Mouse (Mus musculus) ES-CJ7 (cell line): Measurements from ENCODE around the gene Nfil3.

Source experiments
- DNase-seq: peaks from one replicate; pipeline ENCODE4 v3.0.0; 2011; ENCODE audit warnings: low read depth, low spot score

Gene Nfil3

GRCm38 (mm10) chr13:52980951-52981421, at the start of gene Nfil3:
TSS of gene Nfil3 (minus strand) at chr13:52981073.
- no peak for DNase-seq

DNA sequence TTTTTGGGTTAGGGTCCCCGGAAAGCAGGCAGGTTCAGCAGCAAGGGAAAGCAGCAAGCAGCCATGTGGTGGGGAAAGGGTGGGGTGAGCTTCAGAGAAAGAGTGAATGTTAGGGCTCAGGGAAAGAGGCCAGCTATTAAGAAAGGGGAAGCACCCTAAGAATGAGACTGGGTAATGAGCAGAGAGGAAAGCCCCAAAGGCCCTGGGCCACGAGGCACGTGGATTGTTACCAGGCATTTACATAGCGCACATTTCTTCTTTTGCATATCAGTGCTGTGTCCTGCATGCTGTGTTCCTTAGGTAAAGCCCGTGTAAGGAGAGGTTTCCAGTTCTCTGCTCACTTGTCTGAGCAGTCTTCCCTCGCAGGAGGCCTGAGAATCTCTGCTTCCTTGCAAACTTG, 43.4 kb upstream of the Nfil3 start:
- DNase-seq: peak; percentile 17

DNA sequence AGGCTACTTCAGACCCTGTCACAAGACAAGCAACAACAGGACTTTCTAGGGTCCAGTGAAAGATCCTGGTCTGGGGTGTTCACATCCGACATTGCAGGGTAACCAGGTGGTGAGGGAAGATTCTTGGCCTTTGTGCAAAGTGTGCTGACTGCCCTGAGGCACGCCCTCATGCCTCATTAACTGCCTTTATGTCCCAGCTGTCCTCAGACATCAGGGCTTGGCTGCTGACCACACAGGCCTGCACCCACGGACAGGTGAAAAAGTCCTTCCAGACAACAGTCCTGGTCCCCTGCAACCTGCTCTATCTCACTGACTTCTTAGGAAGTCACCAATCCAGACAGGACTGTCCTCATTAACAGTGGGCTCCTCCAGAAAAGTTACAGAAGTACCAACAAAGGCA, 39.4 kb upstream of the Nfil3 start:
- DNase-seq: no peak

GRCm38 (mm10) chr13:53019532-53019931, 38.7 kb upstream of the Nfil3 start:
- DNase-seq: peak; percentile 36

DNA sequence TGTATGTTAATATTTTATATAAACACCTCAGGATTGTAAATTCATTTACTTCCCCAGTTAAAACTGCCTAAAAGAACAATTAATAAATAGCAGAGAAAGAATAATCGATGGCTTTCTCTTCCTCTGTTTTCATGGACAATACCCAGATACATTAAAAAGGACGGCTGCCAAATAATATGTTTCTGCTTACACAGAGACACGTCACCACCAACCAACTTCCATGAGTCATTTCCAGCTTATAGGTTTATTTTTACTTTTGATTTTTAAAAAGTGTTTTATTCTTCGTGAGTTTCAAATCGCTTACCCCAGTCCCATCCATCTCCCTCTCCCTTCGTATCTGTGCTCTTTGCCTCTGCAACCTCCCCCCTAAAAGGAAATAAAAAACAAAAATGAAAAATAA, 38.1 kb upstream of the Nfil3 start:
- no peak for DNase-seq

DNA sequence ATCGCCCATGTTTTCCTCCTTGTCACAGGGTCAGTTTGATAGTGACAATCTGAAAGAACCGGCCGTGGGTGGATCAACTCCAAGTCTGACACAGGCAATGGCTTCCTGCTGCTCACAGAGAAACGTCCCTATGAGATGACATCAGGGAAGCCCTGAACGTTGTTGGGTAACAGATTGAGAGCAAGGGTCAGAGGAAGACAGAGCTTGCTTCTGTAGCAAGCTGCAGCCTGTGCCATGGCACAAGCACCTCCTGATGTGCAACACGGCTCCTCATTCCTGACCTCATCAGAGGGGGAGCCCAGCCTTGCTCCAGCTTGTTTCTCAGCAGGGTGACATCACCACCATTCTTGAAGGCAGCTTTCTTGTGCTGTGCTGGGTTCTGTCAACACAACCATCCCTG, 37.1 kb upstream of the Nfil3 start:
- no peak for DNase-seq

- DNase-seq: peak; percentile 50
These were observed 36.2 kb upstream of the Nfil3 start for GRCm38 (mm10) chr13:53017117-53017516.

- no peak for DNase-seq
These were observed 30.6 kb upstream of the Nfil3 start for GRCm38 (mm10) chr13:53011426-53011825.

- DNase-seq: no peak
These were observed 27.8 kb upstream of the Nfil3 start for GRCm38 (mm10) chr13:53008489-53009184.

GRCm38 (mm10) chr13:53007781-53008180, 26.9 kb upstream of the Nfil3 start:
- no peak for DNase-seq

- DNase-seq: no peak
These were observed 22.4 kb upstream of the Nfil3 start for GRCm38 (mm10) chr13:53003286-53003685.

- DNase-seq: no peak
These were observed 20.6 kb upstream of the Nfil3 start for GRCm38 (mm10) chr13:53001511-53001935.

GRCm38 (mm10) chr13:53000481-53000880, 19.6 kb upstream of the Nfil3 start:
- DNase-seq: no peak

DNA sequence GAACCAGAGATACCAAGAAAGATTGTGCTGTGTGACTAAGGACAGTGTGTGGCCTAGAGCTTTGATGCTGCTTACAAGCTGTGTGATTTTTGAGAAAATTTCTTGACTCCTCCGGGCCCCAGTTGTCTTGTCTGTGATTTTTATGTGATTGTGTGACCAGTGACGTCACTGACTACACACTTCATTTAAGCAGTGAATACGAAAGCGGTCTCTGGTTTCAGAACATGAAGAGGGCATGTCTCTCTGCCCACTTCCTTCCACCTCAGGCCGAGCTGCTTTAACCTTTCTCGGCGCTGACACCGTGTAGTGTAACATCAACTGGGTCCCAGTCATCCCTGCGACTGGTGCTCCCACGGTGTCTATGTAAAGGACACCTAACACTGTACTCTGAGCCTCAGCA, 17.7 kb upstream of the Nfil3 start:
- no peak for DNase-seq

- DNase-seq: no peak
These were observed 16.9 kb upstream of the Nfil3 start for GRCm38 (mm10) chr13:52997806-52998205.

- DNase-seq: no peak
These were observed 15.3 kb upstream of the Nfil3 start for GRCm38 (mm10) chr13:52996201-52996600.

GRCm38 (mm10) chr13:52994197-52994881, 13.5 kb upstream of the Nfil3 start:
- DNase-seq: no peak

- DNase-seq: no peak
These were observed 9.3 kb upstream of the Nfil3 start for GRCm38 (mm10) chr13:52990139-52990538.

DNA sequence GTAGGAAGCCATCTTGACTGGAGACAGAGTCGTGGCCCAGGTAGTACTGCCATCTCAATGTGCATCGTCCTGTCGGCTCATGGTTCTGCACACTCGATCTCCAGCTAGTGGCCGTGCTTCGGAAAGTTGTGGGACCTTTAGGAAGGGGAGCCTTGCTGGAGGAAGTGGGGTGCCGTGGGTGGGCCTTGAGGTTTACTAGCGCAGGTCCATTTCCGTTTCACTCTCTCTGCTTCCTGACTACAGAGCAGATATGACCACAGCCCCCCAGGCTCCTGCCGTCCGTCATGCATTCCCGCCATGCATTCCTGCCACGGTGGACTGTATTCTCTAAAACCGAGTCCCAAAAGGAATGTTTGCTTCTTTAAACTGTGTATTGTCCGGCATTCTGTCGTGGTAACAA, 8.1 kb upstream of the Nfil3 start:
- DNase-seq: no peak

GRCm38 (mm10) chr13:52987880-52988279, 7.0 kb upstream of the Nfil3 start:
- DNase-seq: no peak

DNA sequence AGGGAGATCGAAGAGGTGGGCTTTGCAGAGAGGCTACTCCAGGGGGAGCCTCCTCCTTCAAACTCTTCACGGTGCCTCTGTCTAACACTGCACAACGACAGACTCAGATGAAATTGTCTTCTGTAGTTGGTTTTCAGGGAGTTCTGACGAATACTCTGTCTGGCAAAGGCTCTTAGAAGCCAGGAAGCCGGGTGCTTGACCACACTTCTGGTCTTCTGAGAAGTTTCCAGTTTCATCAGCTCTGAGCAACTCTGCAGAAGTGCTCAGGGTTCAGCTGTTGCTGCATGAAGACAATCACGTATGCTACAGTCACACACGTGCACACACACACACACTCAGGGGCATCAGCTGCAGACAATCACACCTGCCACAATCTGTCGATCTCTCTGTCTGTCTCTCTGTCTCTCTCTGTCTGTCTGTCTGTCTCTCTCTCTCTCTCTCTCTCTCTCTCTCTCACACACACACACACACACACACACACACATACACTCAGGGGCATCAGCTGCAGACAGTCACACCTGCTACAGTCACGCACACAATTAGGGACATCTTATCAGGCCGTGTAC, 5.4 kb upstream of the Nfil3 start:
- DNase-seq: no peak

DNA sequence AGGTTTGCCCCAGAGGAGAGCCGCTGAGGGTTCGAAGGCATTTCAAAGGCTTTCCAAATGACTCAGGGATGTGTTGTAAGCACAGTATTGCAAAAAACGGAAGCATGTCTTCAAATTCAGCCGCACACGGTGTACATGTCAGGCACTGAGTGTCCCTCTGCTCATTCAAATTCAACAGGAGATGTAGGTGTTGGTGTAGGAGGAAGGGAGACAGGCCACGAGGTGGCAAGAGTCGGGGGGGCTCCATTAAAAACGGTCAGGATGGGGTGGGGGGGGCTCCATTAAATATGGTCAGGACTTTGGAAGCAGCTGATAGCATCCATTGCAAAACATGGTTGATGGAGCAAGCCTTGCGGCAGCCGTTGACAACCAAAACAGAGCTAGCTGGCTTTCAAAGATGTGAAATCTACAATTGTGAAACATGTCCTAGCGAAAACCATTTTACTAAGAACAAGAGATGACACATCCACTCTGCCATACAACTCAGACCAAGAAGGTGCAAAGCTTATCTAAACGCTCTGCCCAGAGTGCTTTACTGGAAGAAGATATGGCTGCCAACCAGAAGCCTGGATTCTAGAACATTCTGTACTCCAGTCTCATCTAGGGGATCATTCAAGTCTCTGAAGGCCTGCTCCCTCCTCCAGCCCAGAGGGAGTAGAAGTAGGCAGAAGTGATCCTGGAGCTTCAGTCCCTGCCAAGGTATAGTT, 4.8 kb upstream of the Nfil3 start:
- DNase-seq: no peak
